Comparison of ENCODE assay signal across 19 mouse cellular contexts in the genomic region with DNA sequence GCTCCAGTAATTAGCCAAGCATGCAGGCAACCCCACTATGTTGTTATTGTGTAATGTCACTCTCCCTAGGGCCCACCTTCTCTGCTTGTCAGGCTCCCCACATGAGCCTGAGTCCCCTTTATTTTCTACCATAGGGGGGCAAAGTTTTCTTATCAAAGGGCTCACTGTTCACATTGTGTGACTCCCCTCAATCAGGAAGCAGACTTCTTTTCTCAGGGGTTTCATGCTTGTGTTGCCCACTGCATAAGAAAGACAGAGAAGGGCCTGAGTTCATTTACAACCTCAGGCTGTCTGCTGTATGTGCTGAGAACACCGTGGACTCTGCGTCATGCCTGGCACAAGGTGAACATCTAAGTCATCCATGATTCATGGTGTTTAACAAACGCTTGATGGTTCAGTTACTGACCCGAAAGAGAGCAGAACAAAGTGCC.
A peak's percentile ranks its signal among the peaks of the same experiment; 100 is the strongest.
DNase-seq lines count a peak whose midpoint lies in the region; ATAC-seq lines count a peak whose summit lies in the region.
"Had no signal": no experiment of that assay in that cellular context is flagged by ENCODE, and none has a peak within 500 bp of the region (broad histone marks: within the 10 kb centered on the region; RNA-seq: fewer than 3 reads in every experiment).

No protein-coding gene starts in this region.

- H3K36me3 ChIP-seq in midbrain, embryonic 11.5 days (ENCODE audit: control insufficient read depth, insufficient read depth, low read length) = no peaks in the 10 kb centered on the region
- no peaks in the 10 kb centered on the region for H3K36me3 ChIP-seq in midbrain, embryonic 15.5 days (replicated peaks)
- no peaks in the 10 kb centered on the region for H3K36me3 ChIP-seq in limb, embryonic 10.5 days
- H3K36me3 ChIP-seq: heart, embryonic 13.5 days; kidney, embryonic 15.5 days; limb, embryonic 15.5 days; midbrain, embryonic 13.5 days; stomach, embryonic 15.5 days had no signal

- no peaks in the 10 kb centered on the region for H3K4me1 ChIP-seq in midbrain, embryonic 11.5 days (ENCODE audit: control insufficient read depth, insufficient read depth, low read length)
- H3K4me1 ChIP-seq in midbrain, embryonic 15.5 days = no peaks in the 10 kb centered on the region
- H3K4me1 ChIP-seq in limb, embryonic 10.5 days = peaks cover 56% of the 10 kb centered on the region
- H3K4me1 ChIP-seq: heart, embryonic 13.5 days; midbrain, embryonic 13.5 days; stomach, embryonic 15.5 days had no signal

- peak; percentile 65 for DNase-seq in midbrain, embryonic 11.5 days (ENCODE audit: low spot score, missing footprints)
- DNase-seq in adrenal gland, postnatal 14 days = peak; percentile 9
- peak; percentile 8 for DNase-seq in fibroblast of lung, adult 2 months (ENCODE audit: low read depth)
- no peak for DNase-seq in limb, embryonic 10.5 days (ENCODE audit: low spot score)
- DNase-seq in c-Kit-positive CD71-positive TER-119-positive erythroid progenitor cells, embryonic 14.5 days (ENCODE audit: low spot score) = no peak
- DNase-seq in thymus, postnatal 36 days = no peak
- DNase-seq: cerebellum, adult 2 months; gastrocnemius, postnatal 36 days; heart, postnatal 4 days; liver, postnatal 0 days; spleen, adult 18-20 months; thymus, postnatal 25 days had no signal

- no peak overlapping the region for H3K4me2 ChIP-seq in midbrain, embryonic 11.5 days
- H3K4me2 ChIP-seq in midbrain, embryonic 15.5 days = no peak overlapping the region
- H3K4me2 ChIP-seq: heart, embryonic 13.5 days; kidney, embryonic 15.5 days; limb, embryonic 15.5 days; midbrain, embryonic 13.5 days; stomach, embryonic 15.5 days had no signal

- H3K27me3 ChIP-seq in midbrain, embryonic 11.5 days (ENCODE audit: control insufficient read depth, insufficient read depth, low read length) = no peaks in the 10 kb centered on the region
- H3K27me3 ChIP-seq in midbrain, embryonic 15.5 days (replicated peaks) = no peaks in the 10 kb centered on the region
- H3K27me3 ChIP-seq in limb, embryonic 10.5 days (ENCODE audit: low read depth, poor library complexity, severe bottlenecking) = no peaks in the 10 kb centered on the region
- H3K27me3 ChIP-seq: heart, embryonic 13.5 days; limb, embryonic 15.5 days; midbrain, embryonic 13.5 days; stomach, embryonic 15.5 days had no signal

- H3K27ac ChIP-seq in midbrain, embryonic 11.5 days (ENCODE audit: low read depth, low read length) = no peak overlapping the region
- no peak overlapping the region for H3K27ac ChIP-seq in midbrain, embryonic 15.5 days
- peak overlapping the region; percentile 68 for H3K27ac ChIP-seq in limb, embryonic 10.5 days
- H3K27ac ChIP-seq: heart, embryonic 13.5 days; kidney, embryonic 15.5 days; limb, embryonic 15.5 days; macrophage; midbrain, embryonic 13.5 days; stomach, embryonic 15.5 days had no signal

- H3K4me3 ChIP-seq in midbrain, embryonic 11.5 days (ENCODE audit: low read depth, low read length) = no peak overlapping the region
- no peak overlapping the region for H3K4me3 ChIP-seq in midbrain, embryonic 15.5 days
- H3K4me3 ChIP-seq in limb, embryonic 10.5 days = no peak overlapping the region
- H3K4me3 ChIP-seq: heart, embryonic 13.5 days; kidney, embryonic 15.5 days; limb, embryonic 15.5 days; midbrain, embryonic 13.5 days; stomach, embryonic 15.5 days had no signal

- 79% methylated on average over 4 of the region's 4 CpGs for WGBS in midbrain, embryonic 11.5 days
- WGBS in midbrain, embryonic 15.5 days = 53% methylated on average over 4 of the region's 4 CpGs
- WGBS in limb, embryonic 10.5 days = 82% methylated on average over 4 of the region's 4 CpGs

- no peak for ATAC-seq in midbrain, embryonic 11.5 days (ENCODE audit: low FRiP score)
- ATAC-seq in midbrain, embryonic 15.5 days (replicated peaks) = no peak
- ATAC-seq: liver, postnatal 0 days; midbrain, embryonic 13.5 days had no signal

- no peaks in the 10 kb centered on the region for H3K9me3 ChIP-seq in midbrain, embryonic 11.5 days (ENCODE audit: control insufficient read depth, low read length)
- H3K9me3 ChIP-seq in midbrain, embryonic 15.5 days = no peaks in the 10 kb centered on the region
- no peaks in the 10 kb centered on the region for H3K9me3 ChIP-seq in limb, embryonic 10.5 days (replicated peaks)
- H3K9me3 ChIP-seq: heart, embryonic 13.5 days; kidney, embryonic 15.5 days; limb, embryonic 15.5 days; midbrain, embryonic 13.5 days; stomach, embryonic 15.5 days had no signal

- no peak overlapping the region for H3K9ac ChIP-seq in midbrain, embryonic 11.5 days (ENCODE audit: low read length)
- H3K9ac ChIP-seq in midbrain, embryonic 15.5 days = no peak overlapping the region
- H3K9ac ChIP-seq: heart, embryonic 13.5 days; kidney, embryonic 15.5 days; limb, embryonic 15.5 days; liver, postnatal 0 days; midbrain, embryonic 13.5 days; stomach, embryonic 15.5 days had no signal

Comparison
In these comparisons a context has a peak if more than half of its experiments do, and no peak if none do; other contexts are left out.
1. DNase-seq: peak in midbrain, embryonic 11.5 days (single experiment), adrenal gland, postnatal 14 days (single experiment) and fibroblast of lung, adult 2 months (single experiment); none in limb, embryonic 10.5 days (single experiment), c-Kit-positive CD71-positive TER-119-positive erythroid progenitor cells, embryonic 14.5 days (single experiment) and thymus, postnatal 36 days (0 of 2).